Mouse (Mus musculus): ENCODE measurements around the gene Ptpn13. TPM values are rescaled to one million over a fixed set of nuclear protein-coding genes. Genes with fewer than 3 reads are reported as not detected.

Gene Ptpn13
- total and polyA plus RNA-seq, 3 experiments: 15.1 to 43.6 (median 15.5) TPM

DNA sequence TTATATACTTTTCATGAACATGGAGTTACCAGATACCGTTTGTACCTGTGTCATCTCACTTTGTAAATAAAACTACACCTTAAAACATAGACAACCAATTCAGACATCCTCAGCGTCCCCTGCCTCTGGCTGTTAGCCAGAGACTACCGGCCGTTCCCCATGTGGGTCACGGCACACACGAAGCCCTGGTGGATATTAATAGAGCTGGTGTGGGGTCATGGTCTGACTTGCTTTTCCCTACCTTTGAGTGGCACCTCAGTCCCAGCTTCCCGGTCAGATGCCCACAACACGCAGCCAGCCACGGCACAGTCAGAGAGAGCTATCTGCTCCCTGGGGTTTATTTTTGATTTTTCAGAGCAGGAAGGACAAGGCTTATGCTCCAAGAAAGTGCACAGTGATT lies 173.3 kb downstream of the Ptpn13 start:
- Histone ChIP-seq H3K4me1 (ENCODE audit: control insufficient read depth in 1 of 2, insufficient read depth in 2 of 2, low read length in 2 of 2) (no peaks in the 10 kb centered on the region), H3K27me3 (ENCODE audit: control insufficient read depth in 1 of 2, insufficient read depth in 2 of 2, low read length in 2 of 2) (no peaks in the 10 kb centered on the region), H3K79me2 (ENCODE audit: control insufficient read depth, insufficient read depth, low read length, poor library complexity) (no peaks in the 10 kb centered on the region), H3K9me3 (replicated peaks; ENCODE audit: insufficient read depth, low read length) (no peaks in the 10 kb centered on the region), H3K4me3 (ENCODE audit: control insufficient read depth in 1 of 2, insufficient read depth in 1 of 2, low read depth in 2 of 2, low read length in 2 of 2) (no peak overlapping the region), H3K36me3 (ENCODE audit: control insufficient read depth in 1 of 2, insufficient read depth in 2 of 2, low read length in 2 of 2) (no peaks in the 10 kb centered on the region), H3K9ac (ENCODE audit: control insufficient read depth, low read depth, low read length, poor library complexity, severe bottlenecking) (no peak overlapping the region), H3K27ac (ENCODE audit: control insufficient read depth, low read depth, low read length) (no peak overlapping the region)
- TF ChIP-seq RAD21 (IDR thresholded peaks at IDR 0.05; ENCODE audit: low read depth, low read length): no peak
- DNase-seq (ENCODE audit: low read depth, low spot score): no peak

DNA sequence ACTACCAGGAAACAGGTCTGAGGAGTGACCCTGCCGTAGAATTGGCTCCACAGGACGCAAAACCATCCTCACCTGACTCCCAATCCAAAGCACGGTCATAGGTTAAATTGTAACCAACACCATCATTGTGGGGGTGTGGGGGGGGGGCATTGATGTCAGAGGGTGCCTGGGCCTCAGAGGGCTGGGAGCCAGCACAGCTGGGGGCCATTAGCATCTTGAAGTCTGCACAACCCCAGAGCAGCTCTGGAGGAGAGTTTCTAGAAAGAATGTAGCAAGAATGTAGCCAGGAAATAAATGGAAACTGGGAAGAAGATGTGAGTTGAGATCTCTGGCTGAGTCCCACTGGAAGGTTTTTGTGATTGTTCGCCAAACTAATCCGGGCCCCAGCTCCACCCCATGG lies 173.9 kb downstream of the Ptpn13 start:
- TF ChIP-seq KAT2A (conservative IDR thresholded peaks at IDR 0.05; ENCODE audit: low read depth, low read length) (no peak), USF2 (IDR thresholded peaks at IDR 0.05; ENCODE audit: borderline replicate concordance in 1 of 2, insufficient read depth in 1 of 2, low read depth in 1 of 2, low read length in 2 of 2) (no peak), JUND (IDR thresholded peaks at IDR 0.05; ENCODE audit: low read depth, low read length) (no peak), E2F4 (IDR thresholded peaks at IDR 0.05; ENCODE audit: borderline replicate concordance, low read depth, low read length) (no peak), POLR2A (IDR thresholded peaks at IDR 0.05; ENCODE audit: control insufficient read depth in 1 of 2, insufficient read depth in 1 of 2, low read depth in 1 of 2, low read length in 2 of 2, poor library complexity in 1 of 2) (no peak), EP300 (IDR thresholded peaks at IDR 0.05; ENCODE audit: low read depth in 1 of 2, low read length in 2 of 2) (no peak), MAFK (IDR thresholded peaks at IDR 0.05; ENCODE audit: borderline replicate concordance, low read depth, low read length) (no peak), ELF1 (IDR thresholded peaks at IDR 0.05; ENCODE audit: low read depth, low read length) (no peak), MAX (IDR thresholded peaks at IDR 0.05; ENCODE audit: low read length) (no peak), CHD1 (IDR thresholded peaks at IDR 0.05; ENCODE audit: low read depth, low read length) (no peak), POLR2AphosphoS5 (IDR thresholded peaks at IDR 0.05; ENCODE audit: borderline replicate concordance, low read depth, low read length) (no peak), MXI1 (IDR thresholded peaks at IDR 0.05; ENCODE audit: low read depth, low read length) (no peak), RAD21 (IDR thresholded peaks at IDR 0.05; ENCODE audit: low read depth, low read length) (no peak), GABPA (IDR thresholded peaks at IDR 0.05; ENCODE audit: low read depth, low read length) (no peak), SMC3 (IDR thresholded peaks at IDR 0.05; ENCODE audit: low read depth, low read length) (no peak), NRF1 (IDR thresholded peaks at IDR 0.05; ENCODE audit: insufficient read depth, low read depth, low read length, poor library complexity, severe bottlenecking) (no peak), TCF12 (IDR thresholded peaks at IDR 0.05; ENCODE audit: low read depth, low read length) (no peak), RCOR1 (IDR thresholded peaks at IDR 0.05; ENCODE audit: low read depth, low read length) (no peak)
- Histone ChIP-seq H3K27ac (ENCODE audit: control insufficient read depth, low read depth, low read length) (no peak overlapping the region), H3K36me3 (ENCODE audit: control insufficient read depth in 1 of 2, insufficient read depth in 2 of 2, low read length in 2 of 2) (no peaks in the 10 kb centered on the region), H3K27me3 (ENCODE audit: control insufficient read depth in 1 of 2, insufficient read depth in 2 of 2, low read length in 2 of 2) (no peaks in the 10 kb centered on the region), H3K4me3 (ENCODE audit: control insufficient read depth in 1 of 2, insufficient read depth in 1 of 2, low read depth in 2 of 2, low read length in 2 of 2) (no peak overlapping the region), H3K9me3 (replicated peaks; ENCODE audit: insufficient read depth, low read length) (no peaks in the 10 kb centered on the region), H3K9ac (ENCODE audit: control insufficient read depth, low read depth, low read length, poor library complexity, severe bottlenecking) (no peak overlapping the region), H3K79me2 (ENCODE audit: control insufficient read depth, insufficient read depth, low read length, poor library complexity) (no peaks in the 10 kb centered on the region), H3K4me1 (ENCODE audit: control insufficient read depth in 1 of 2, insufficient read depth in 2 of 2, low read length in 2 of 2) (no peaks in the 10 kb centered on the region)
- DNase-seq (ENCODE audit: low read depth, low spot score): no peak

Measured in MEL (cell line).